Mouse (Mus musculus): Measurements from ENCODE around the gene Trak2. TPM values are rescaled to one million over a fixed set of nuclear protein-coding genes. Genes with fewer than 3 reads are reported as not detected.

Gene Trak2
- total and polyA plus RNA-seq, 3 experiments = 11.4 to 107 (median 15.5) TPM

GRCm38 (mm10) chr1:58957931-58958330, 15.3 kb downstream of the Trak2 start:
- no peak for TF ChIP-seq ETS1 (IDR thresholded peaks at IDR 0.05; ENCODE audit: low read depth, low read length)
- TF ChIP-seq POLR2A (IDR thresholded peaks at IDR 0.05; ENCODE audit: control insufficient read depth in 1 of 2, insufficient read depth in 1 of 2, low read depth in 1 of 2, low read length in 2 of 2, poor library complexity in 1 of 2) = no peak
- no peak for TF ChIP-seq MYB (IDR thresholded peaks at IDR 0.05; ENCODE audit: low read depth, low read length)
- TF ChIP-seq BHLHE40 (IDR thresholded peaks at IDR 0.05; ENCODE audit: borderline replicate concordance, low read depth, low read length) = no peak
- TF ChIP-seq ZNF384 (IDR thresholded peaks at IDR 0.05; ENCODE audit: low read depth, low read length) = no peak
- no peak for TF ChIP-seq MYC (IDR thresholded peaks at IDR 0.05; ENCODE audit: low read depth, low read length)
- TF ChIP-seq NRF1 (IDR thresholded peaks at IDR 0.05; ENCODE audit: insufficient read depth, low read depth, low read length, poor library complexity, severe bottlenecking) = no peak
- no peak for TF ChIP-seq ELF1 (IDR thresholded peaks at IDR 0.05; ENCODE audit: low read depth, low read length)
- no peak for TF ChIP-seq CHD2 (IDR thresholded peaks at IDR 0.05; ENCODE audit: low read length)
- TF ChIP-seq JUND (IDR thresholded peaks at IDR 0.05; ENCODE audit: low read depth, low read length) = no peak
- no peak for TF ChIP-seq RAD21 (IDR thresholded peaks at IDR 0.05; ENCODE audit: low read depth, low read length)
- no peak for TF ChIP-seq MAZ (IDR thresholded peaks at IDR 0.05; ENCODE audit: low read depth, low read length)
- no peak for TF ChIP-seq MXI1 (IDR thresholded peaks at IDR 0.05; ENCODE audit: low read depth, low read length)
- TF ChIP-seq TCF12 (IDR thresholded peaks at IDR 0.05; ENCODE audit: low read depth, low read length) = no peak
- no peak for TF ChIP-seq MEF2A (IDR thresholded peaks at IDR 0.05; ENCODE audit: extremely low read depth, insufficient replicate concordance, low read depth, low read length, poor library complexity, severe bottlenecking)
- TF ChIP-seq MAX (IDR thresholded peaks at IDR 0.05; ENCODE audit: low read length) = no peak
- no peak for TF ChIP-seq ZMIZ1 (IDR thresholded peaks at IDR 0.05; ENCODE audit: low read depth, low read length)
- no peak for TF ChIP-seq EP300 (IDR thresholded peaks at IDR 0.05; ENCODE audit: low read depth in 1 of 2, low read length in 2 of 2)
- TF ChIP-seq SIN3A (IDR thresholded peaks at IDR 0.05; ENCODE audit: low read length) = no peak
- H3K4me1 ChIP-seq (ENCODE audit: control insufficient read depth in 1 of 2, insufficient read depth in 2 of 2, low read length in 2 of 2) = peaks cover 29 to 34% of the 10 kb centered on the region in 2 experiments
- peaks cover 5 to 52% of the 10 kb centered on the region in 2 experiments; a peak in 3 of 4 replicates for H3K36me3 ChIP-seq (ENCODE audit: control insufficient read depth in 1 of 2, insufficient read depth in 2 of 2, low read length in 2 of 2)
- H3K27me3 ChIP-seq (ENCODE audit: control insufficient read depth in 1 of 2, insufficient read depth in 2 of 2, low read length in 2 of 2) = no peaks in the 10 kb centered on the region
- DNase-seq (ENCODE audit: low read depth, low spot score) = no peak
- no peak overlapping the region for H3K27ac ChIP-seq (ENCODE audit: control insufficient read depth, low read depth, low read length)
- H3K79me2 ChIP-seq (ENCODE audit: control insufficient read depth, insufficient read depth, low read length, poor library complexity) = peaks cover 21% of the 10 kb centered on the region
- no peak overlapping the region for H3K9ac ChIP-seq (ENCODE audit: control insufficient read depth, low read depth, low read length, poor library complexity, severe bottlenecking)
- no peak overlapping the region for H3K4me3 ChIP-seq (ENCODE audit: control insufficient read depth in 1 of 2, insufficient read depth in 1 of 2, low read depth in 2 of 2, low read length in 2 of 2)
- H3K9me3 ChIP-seq (replicated peaks; ENCODE audit: insufficient read depth, low read length) = no peaks in the 10 kb centered on the region

DNA sequence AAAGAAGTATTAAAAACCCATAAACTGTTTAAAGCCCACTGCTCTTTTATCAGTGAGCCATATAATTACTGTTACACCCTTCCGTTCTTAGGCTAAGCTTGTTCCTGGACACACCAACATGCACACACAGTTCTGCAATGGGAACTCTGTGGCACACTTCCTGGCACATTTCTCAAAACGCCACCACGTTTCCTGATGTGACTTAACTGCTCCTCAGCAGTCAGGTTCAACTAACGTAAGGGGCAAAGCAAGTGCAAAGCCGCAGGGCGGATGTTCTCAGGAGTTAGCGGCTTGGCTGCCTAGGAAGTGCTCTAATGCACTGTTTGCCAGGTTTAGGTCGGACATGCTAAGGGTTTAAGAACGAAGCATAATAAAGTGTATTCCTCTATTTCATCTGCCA, 17.0 kb downstream of the Trak2 start:
- no peaks in the 10 kb centered on the region for H3K9me3 ChIP-seq (replicated peaks; ENCODE audit: insufficient read depth, low read length)
- H3K27me3 ChIP-seq (ENCODE audit: control insufficient read depth in 1 of 2, insufficient read depth in 2 of 2, low read length in 2 of 2) = no peaks in the 10 kb centered on the region
- 0 out of 2 replicates have a peak, but pooled peaks have one; percentile 1 for TF ChIP-seq SIN3A (IDR thresholded peaks at IDR 0.05; ENCODE audit: low read length)
- no peak for TF ChIP-seq MYB (IDR thresholded peaks at IDR 0.05; ENCODE audit: low read depth, low read length)
- TF ChIP-seq MYC (IDR thresholded peaks at IDR 0.05; ENCODE audit: low read depth, low read length) = no peak
- TF ChIP-seq MAFK (IDR thresholded peaks at IDR 0.05; ENCODE audit: borderline replicate concordance, low read depth, low read length) = no peak
- no peak for TF ChIP-seq CHD2 (IDR thresholded peaks at IDR 0.05; ENCODE audit: low read length)
- TF ChIP-seq NELFE (IDR thresholded peaks at IDR 0.05; ENCODE audit: low read depth, low read length) = no peak
- DNase-seq (ENCODE audit: low read depth, low spot score) = peak; percentile 32
- H3K4me1 ChIP-seq (ENCODE audit: control insufficient read depth in 1 of 2, insufficient read depth in 2 of 2, low read length in 2 of 2) = peaks cover 20 to 27% of the 10 kb centered on the region in 2 experiments
- no peak overlapping the region for H3K9ac ChIP-seq (ENCODE audit: control insufficient read depth, low read depth, low read length, poor library complexity, severe bottlenecking)
- H3K27ac ChIP-seq (ENCODE audit: control insufficient read depth, low read depth, low read length) = peak overlapping the region; percentile 15; the same call in 1 of the 2 replicates
- H3K36me3 ChIP-seq (ENCODE audit: control insufficient read depth in 1 of 2, insufficient read depth in 2 of 2, low read length in 2 of 2) = peaks cover 3 to 39% of the 10 kb centered on the region in 2 experiments; a peak in 3 of 4 replicates
- peak overlapping the region in 1 of 2 experiments; percentile 23; a peak in 2 of 4 replicates for H3K4me3 ChIP-seq (ENCODE audit: control insufficient read depth in 1 of 2, insufficient read depth in 1 of 2, low read depth in 2 of 2, low read length in 2 of 2)
- H3K79me2 ChIP-seq (ENCODE audit: control insufficient read depth, insufficient read depth, low read length, poor library complexity) = peaks cover 29% of the 10 kb centered on the region

All from MEL (cell line).